ENCODE assay signal across 23 mouse cellular contexts in the genomic region with DNA sequence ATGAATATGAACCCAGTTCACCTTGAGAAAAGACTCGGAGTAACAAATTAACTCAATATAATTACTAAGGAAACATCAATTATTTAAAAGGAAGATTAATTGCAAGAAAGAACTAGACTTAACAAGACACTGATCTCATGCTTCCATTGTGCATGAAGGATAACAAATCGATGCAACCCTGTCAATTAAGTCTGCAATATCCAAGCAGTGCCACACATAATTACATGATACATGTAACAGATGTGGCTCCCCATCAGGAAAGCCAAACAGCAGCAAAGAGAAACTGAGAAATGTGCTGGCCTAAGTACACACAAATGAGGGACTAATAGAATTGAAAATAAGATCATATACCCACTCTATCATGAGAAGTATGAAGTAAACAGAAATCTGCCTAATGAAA.
DNase-seq lines count a peak whose midpoint lies in the region; ATAC-seq lines count a peak whose summit lies in the region.
"Had no signal": no experiment of that assay in that cellular context is flagged by ENCODE, and none has a peak within 500 bp of the region (broad histone marks: within the 10 kb centered on the region; RNA-seq: fewer than 3 reads in every experiment).

No protein-coding gene starts in this region.

- H3K36me3 ChIP-seq in hindbrain, embryonic 13.5 days, result no peaks in the 10 kb centered on the region
- H3K36me3 ChIP-seq in hindbrain, embryonic 16.5 days (ENCODE audit: control insufficient read depth, insufficient read depth, low read length), result no peaks in the 10 kb centered on the region
- H3K36me3 ChIP-seq in neural tube, embryonic 13.5 days, result no peaks in the 10 kb centered on the region
- no peaks in the 10 kb centered on the region for H3K36me3 ChIP-seq in neural tube, embryonic 15.5 days
- H3K36me3 ChIP-seq in hindbrain, embryonic 14.5 days (replicated peaks; ENCODE audit: control insufficient read depth, insufficient read depth), result no peaks in the 10 kb centered on the region
- H3K36me3 ChIP-seq: forebrain, embryonic 10.5 days; heart, embryonic 10.5 days; heart, embryonic 13.5 days had no signal

- no peak overlapping the region for H3K4me2 ChIP-seq in hindbrain, embryonic 13.5 days
- no peak overlapping the region for H3K4me2 ChIP-seq in hindbrain, embryonic 16.5 days (ENCODE audit: low read length)
- H3K4me2 ChIP-seq in neural tube, embryonic 13.5 days, result no peak overlapping the region
- no peak overlapping the region for H3K4me2 ChIP-seq in neural tube, embryonic 15.5 days
- no peak overlapping the region for H3K4me2 ChIP-seq in hindbrain, embryonic 14.5 days (replicated peaks)
- H3K4me2 ChIP-seq: forebrain, embryonic 13.5 days; heart, embryonic 13.5 days had no signal

- H3K27ac ChIP-seq in hindbrain, embryonic 13.5 days, result no peak overlapping the region
- H3K27ac ChIP-seq in hindbrain, embryonic 16.5 days (ENCODE audit: low read depth, low read length), result no peak overlapping the region
- H3K27ac ChIP-seq in neural tube, embryonic 13.5 days (replicated peaks), result no peak overlapping the region
- H3K27ac ChIP-seq in neural tube, embryonic 15.5 days (replicated peaks), result no peak overlapping the region
- H3K27ac ChIP-seq in hindbrain, embryonic 14.5 days, result no peak overlapping the region
- H3K27ac ChIP-seq: forebrain, embryonic 10.5 days; forebrain, embryonic 13.5 days; heart, adult 2 months; heart, embryonic 10.5 days; heart, embryonic 13.5 days had no signal

- 46% methylated on average over 2 of the region's 2 CpGs for WGBS in hindbrain, embryonic 13.5 days
- WGBS in hindbrain, embryonic 16.5 days, result 47% methylated on average over 2 of the region's 2 CpGs
- 48% methylated on average over 2 of the region's 2 CpGs for WGBS in neural tube, embryonic 13.5 days
- 42% methylated on average over 2 of the region's 2 CpGs for WGBS in neural tube, embryonic 15.5 days
- 35% methylated on average over 2 of the region's 2 CpGs for WGBS in hindbrain, embryonic 14.5 days

- DNase-seq in hindbrain, embryonic 14.5 days (ENCODE audit: low spot score), result no peak
- no peak for DNase-seq in thymus, postnatal 14 days
- DNase-seq: adrenal gland, adult 8-10 months; adrenal gland, postnatal 25 days; cerebellum, adult 18-20 months; cerebellum, adult 9-10 months; cerebellum, postnatal 14 days; gastrocnemius, postnatal 10 days; gastrocnemius, postnatal 36 days; heart, adult 2 months; heart, postnatal 14 days; heart, postnatal 4 days had no signal

- 0 out of 2 replicates have a peak, but pooled peaks cover 4% of the 10 kb centered on the region for H3K4me1 ChIP-seq in hindbrain, embryonic 13.5 days (replicated peaks)
- no peaks in the 10 kb centered on the region for H3K4me1 ChIP-seq in hindbrain, embryonic 16.5 days (ENCODE audit: control insufficient read depth, insufficient read depth, low read depth, low read length)
- no peaks in the 10 kb centered on the region for H3K4me1 ChIP-seq in neural tube, embryonic 13.5 days (replicated peaks)
- H3K4me1 ChIP-seq in neural tube, embryonic 15.5 days, result no peaks in the 10 kb centered on the region
- H3K4me1 ChIP-seq in hindbrain, embryonic 14.5 days (replicated peaks; ENCODE audit: control insufficient read depth, insufficient read depth, low read length), result no peaks in the 10 kb centered on the region
- H3K4me1 ChIP-seq: forebrain, embryonic 10.5 days; forebrain, embryonic 13.5 days; heart, embryonic 10.5 days; heart, embryonic 13.5 days had no signal

- no peaks in the 10 kb centered on the region for H3K27me3 ChIP-seq in hindbrain, embryonic 13.5 days
- H3K27me3 ChIP-seq in hindbrain, embryonic 16.5 days (replicated peaks; ENCODE audit: control insufficient read depth, insufficient read depth, low read length), result no peaks in the 10 kb centered on the region
- H3K27me3 ChIP-seq in neural tube, embryonic 13.5 days, result no peaks in the 10 kb centered on the region
- H3K27me3 ChIP-seq in neural tube, embryonic 15.5 days (replicated peaks), result no peaks in the 10 kb centered on the region
- no peaks in the 10 kb centered on the region for H3K27me3 ChIP-seq in hindbrain, embryonic 14.5 days (ENCODE audit: control insufficient read depth, insufficient read depth, low read length)
- H3K27me3 ChIP-seq: forebrain, embryonic 13.5 days; heart, embryonic 13.5 days had no signal

- no peak overlapping the region for H3K9ac ChIP-seq in hindbrain, embryonic 13.5 days
- no peak overlapping the region for H3K9ac ChIP-seq in hindbrain, embryonic 16.5 days (ENCODE audit: low read depth, low read length)
- H3K9ac ChIP-seq in neural tube, embryonic 13.5 days, result no peak overlapping the region
- H3K9ac ChIP-seq in neural tube, embryonic 15.5 days (replicated peaks), result no peak overlapping the region
- no peak overlapping the region for H3K9ac ChIP-seq in hindbrain, embryonic 14.5 days
- H3K9ac ChIP-seq: forebrain, embryonic 13.5 days; heart, embryonic 13.5 days had no signal

- no peaks in the 10 kb centered on the region for H3K9me3 ChIP-seq in hindbrain, embryonic 13.5 days
- no peaks in the 10 kb centered on the region for H3K9me3 ChIP-seq in hindbrain, embryonic 16.5 days (ENCODE audit: control insufficient read depth, low read length)
- no peaks in the 10 kb centered on the region for H3K9me3 ChIP-seq in neural tube, embryonic 13.5 days
- no peaks in the 10 kb centered on the region for H3K9me3 ChIP-seq in neural tube, embryonic 15.5 days (replicated peaks)
- no peaks in the 10 kb centered on the region for H3K9me3 ChIP-seq in hindbrain, embryonic 14.5 days (ENCODE audit: control insufficient read depth, low read length)
- H3K9me3 ChIP-seq: forebrain, embryonic 10.5 days; forebrain, embryonic 13.5 days; heart, embryonic 10.5 days; heart, embryonic 13.5 days had no signal

- ATAC-seq in hindbrain, embryonic 13.5 days (ENCODE audit: low FRiP score), result peak; percentile 73; the same call in 1 of the 2 replicates
- no peak for ATAC-seq in hindbrain, embryonic 16.5 days
- 0 out of 2 replicates have a peak, but pooled peaks have one; percentile 50 for ATAC-seq in neural tube, embryonic 13.5 days (ENCODE audit: low read depth)
- no peak for ATAC-seq in neural tube, embryonic 15.5 days (ENCODE audit: low FRiP score)
- ATAC-seq in hindbrain, embryonic 14.5 days (ENCODE audit: low FRiP score), result peak; percentile 57; the same call in 1 of the 2 replicates
- ATAC-seq: activated CD4-positive, CD25-positive, alpha-beta regulatory T cell, adult 4 months; CD4-positive, CD25-positive, alpha-beta regulatory T cell, adult 4 months; forebrain, embryonic 13.5 days; forebrain, embryonic 16.5 days had no signal

- no peak overlapping the region for H3K4me3 ChIP-seq in hindbrain, embryonic 13.5 days
- H3K4me3 ChIP-seq in hindbrain, embryonic 16.5 days (ENCODE audit: low read length), result no peak overlapping the region
- H3K4me3 ChIP-seq in neural tube, embryonic 13.5 days, result no peak overlapping the region
- H3K4me3 ChIP-seq in neural tube, embryonic 15.5 days (replicated peaks), result no peak overlapping the region
- no peak overlapping the region for H3K4me3 ChIP-seq in hindbrain, embryonic 14.5 days (replicated peaks; ENCODE audit: low read length)
- H3K4me3 ChIP-seq: forebrain, embryonic 10.5 days; forebrain, embryonic 13.5 days; heart, adult 2 months; heart, embryonic 10.5 days; heart, embryonic 13.5 days had no signal

Comparison
In these comparisons a context has a peak if more than half of its experiments do, and no peak if none do; other contexts are left out.
1. ATAC-seq: peak in hindbrain, embryonic 13.5 days (single experiment), neural tube, embryonic 13.5 days (single experiment) and hindbrain, embryonic 14.5 days (single experiment); none in hindbrain, embryonic 16.5 days (single experiment) and neural tube, embryonic 15.5 days (single experiment).